Mouse (Mus musculus): Measurements from ENCODE around the gene Arl9.
"Not testable (repeated sequence)": the region's sequence is repeated elsewhere in the genome, so short reads cannot be mapped to it uniquely, and the experiment has no call there.

Arl9 gene

GRCm38 (mm10) chr5:77004051-77004821 lies at the start of gene Arl9:
TSS of gene Arl9 (plus strand) at chr5:77004055.
- in situ Hi-C loops (cut with MboI, MseI) = no loop called here

GRCm38 (mm10) chr5:76954271-76954900 lies 49.5 kb upstream of the Arl9 start:
- in situ Hi-C loops (cut with MboI, MseI) = loop anchor here in 1 of 2 experiments (5.0 kb wide), 1 partner anchor 47 kb away; the partner anchor contains the start of gene Aasdh

- in situ Hi-C loops (cut with MboI, MseI) = loop anchor here in 1 of 2 experiments (5.0 kb wide), 1 partner anchor 33 kb away; no protein-coding TSS in a partner anchor
Measured at GRCm38 (mm10) chr5:76955474-76955873, 48.4 kb upstream of the Arl9 start.

- in situ Hi-C loops (cut with MboI, MseI) = loop anchor here in 1 of 2 experiments (5.0 kb wide), 1 partner anchor 36 kb away; no protein-coding TSS in a partner anchor
Measured at GRCm38 (mm10) chr5:76957954-76958353, 45.9 kb upstream of the Arl9 start.

- in situ Hi-C loops (cut with MboI, MseI) = loop anchor here in 1 of 2 experiments (5.0 kb wide), 1 partner anchor 37 kb away; no protein-coding TSS in a partner anchor
Measured at GRCm38 (mm10) chr5:76959587-76959986, 44.3 kb upstream of the Arl9 start.

GRCm38 (mm10) chr5:76962545-76962944 lies 41.3 kb upstream of the Arl9 start:
- in situ Hi-C loops (cut with MboI, MseI) = loop anchor here in 1 of 2 experiments (10.0 kb wide), 1 partner anchor 58 kb away; the partner anchor contains the start of gene Aasdh

- in situ Hi-C loops (cut with MboI, MseI) = loop anchor here in 1 of 2 experiments (10.0 kb wide), 1 partner anchor 60 kb away; the partner anchor contains the start of gene Aasdh
Measured at GRCm38 (mm10) chr5:76964651-76965050, 39.2 kb upstream of the Arl9 start.

GRCm38 (mm10) chr5:76969250-76969649 lies 34.6 kb upstream of the Arl9 start:
- in situ Hi-C loops (cut with MboI, MseI) = loop anchor here in 1 of 2 experiments (10.0 kb wide), 1 partner anchor 64 kb away; the partner anchor contains the start of gene Aasdh

GRCm38 (mm10) chr5:76971115-76971514 lies 32.7 kb upstream of the Arl9 start:
- in situ Hi-C loops (cut with MboI, MseI) = not testable (repeated sequence)

GRCm38 (mm10) chr5:76973488-76973887 lies 30.4 kb upstream of the Arl9 start:
- in situ Hi-C loops (cut with MboI, MseI) = no loop called here

GRCm38 (mm10) chr5:76974207-76974553 lies 29.7 kb upstream of the Arl9 start:
- in situ Hi-C loops (cut with MboI, MseI) = no loop called here

GRCm38 (mm10) chr5:76974554-76975285 lies 29.1 kb upstream of the Arl9 start, which contains the start of gene Srp72:
TSS of gene Srp72 (plus strand) at chr5:76974683.
- in situ Hi-C loops (cut with MboI, MseI) = no loop called here

- in situ Hi-C loops (cut with MboI, MseI) = no loop called here
Measured at GRCm38 (mm10) chr5:76975736-76976135, 28.1 kb upstream of the Arl9 start.

- in situ Hi-C loops (cut with MboI, MseI) = no loop called here
Measured at GRCm38 (mm10) chr5:76984015-76984414, 19.8 kb upstream of the Arl9 start.

- in situ Hi-C loops (cut with MboI, MseI) = no loop called here
Measured at GRCm38 (mm10) chr5:76990789-76991188, 13.1 kb upstream of the Arl9 start.

- in situ Hi-C loops (cut with MboI, MseI) = no loop called here
Measured at GRCm38 (mm10) chr5:76993174-76993814, 10.6 kb upstream of the Arl9 start.

- in situ Hi-C loops (cut with MboI, MseI) = loop anchor here in 1 of 2 experiments (5.0 kb wide), 1 partner anchor 214 kb away; the partner anchor contains the start of gene Spink2
Measured at GRCm38 (mm10) chr5:76998416-76998815, 5.4 kb upstream of the Arl9 start.

- in situ Hi-C loops (cut with MboI, MseI) = no loop called here
Measured at GRCm38 (mm10) chr5:77001192-77001591, 2.7 kb upstream of the Arl9 start.

- in situ Hi-C loops (cut with MboI, MseI) = no loop called here
Measured at GRCm38 (mm10) chr5:77010352-77010751, 6.5 kb downstream of the Arl9 start.

GRCm38 (mm10) chr5:77011082-77011481 lies 7.2 kb downstream of the Arl9 start:
- in situ Hi-C loops (cut with MboI, MseI) = no loop called here

GRCm38 (mm10) chr5:77013171-77013570 lies 9.3 kb downstream of the Arl9 start:
- in situ Hi-C loops (cut with MboI, MseI) = no loop called here
